Mouse (Mus musculus): Measurements from ENCODE around the gene Ctrc. TPM values are rescaled to one million over a fixed set of nuclear protein-coding genes. Genes with fewer than 3 reads are reported as not detected.

Gene Ctrc
- polyA plus RNA-seq, 2 experiments from 2014 or later, result not detected

GRCm38 (mm10) chr4:141866933-141867490, 20.9 kb upstream of the Ctrc start:
- ATAC-seq, result no peak

GRCm38 (mm10) chr4:141865600-141865999, 19.4 kb upstream of the Ctrc start:
- ATAC-seq, result no peak

GRCm38 (mm10) chr4:141865006-141865405, 18.8 kb upstream of the Ctrc start:
- no peak for ATAC-seq

GRCm38 (mm10) chr4:141864506-141864905, 18.3 kb upstream of the Ctrc start:
- ATAC-seq, result no peak

GRCm38 (mm10) chr4:141863726-141864280, 17.6 kb upstream of the Ctrc start:
- ATAC-seq, result peak; percentile 50

- no peak for ATAC-seq
Measured at GRCm38 (mm10) chr4:141862867-141863266, 16.7 kb upstream of the Ctrc start.

GRCm38 (mm10) chr4:141861591-141862295, 15.6 kb upstream of the Ctrc start:
- ATAC-seq, result peak; percentile 83

- ATAC-seq, result no peak
Measured at GRCm38 (mm10) chr4:141860246-141860841, 14.2 kb upstream of the Ctrc start.

GRCm38 (mm10) chr4:141859351-141859750, 13.2 kb upstream of the Ctrc start:
- no peak for ATAC-seq

GRCm38 (mm10) chr4:141858501-141858900, 12.3 kb upstream of the Ctrc start:
- ATAC-seq, result no peak

GRCm38 (mm10) chr4:141857422-141857930, 11.3 kb upstream of the Ctrc start:
- peak; percentile 32 for ATAC-seq

- ATAC-seq, result no peak
Measured at GRCm38 (mm10) chr4:141853437-141853836, 7.3 kb upstream of the Ctrc start.

- ATAC-seq, result no peak
Measured at GRCm38 (mm10) chr4:141834536-141835095, 11.5 kb downstream of the Ctrc start.

- no peak for ATAC-seq
Measured at GRCm38 (mm10) chr4:141833911-141834310, 12.2 kb downstream of the Ctrc start.

- no peak for ATAC-seq
Measured at GRCm38 (mm10) chr4:141831361-141831760, 14.8 kb downstream of the Ctrc start.

GRCm38 (mm10) chr4:141830381-141830780, 15.8 kb downstream of the Ctrc start:
- ATAC-seq, result no peak

GRCm38 (mm10) chr4:141828177-141828576, 18.0 kb downstream of the Ctrc start:
- ATAC-seq, result no peak

GRCm38 (mm10) chr4:141827401-141827800, 18.8 kb downstream of the Ctrc start:
- ATAC-seq, result no peak

GRCm38 (mm10) chr4:141826060-141826459, 20.1 kb downstream of the Ctrc start, which contains the start of gene Cela2a:
Gene Cela2a, minus strand, starts transcription at chr4:141826160.
- ATAC-seq, result no peak

- no peak for ATAC-seq
Measured at GRCm38 (mm10) chr4:141822979-141823378, 23.2 kb downstream of the Ctrc start.

- ATAC-seq, result no peak
Measured at GRCm38 (mm10) chr4:141822089-141822488, 24.1 kb downstream of the Ctrc start.

- ATAC-seq, result no peak
Measured at GRCm38 (mm10) chr4:141821178-141821577, 25.0 kb downstream of the Ctrc start.

- ATAC-seq, result no peak
Measured at GRCm38 (mm10) chr4:141819316-141819715, 26.8 kb downstream of the Ctrc start.
